Mouse (Mus musculus): ENCODE results near the gene Fam107b. TPM values are rescaled to one million over a fixed set of nuclear protein-coding genes. Genes with fewer than 3 reads are reported as not detected.

Fam107b gene
- polyA plus RNA-seq, 1 experiment from 2014 or later, result 51.8 TPM

DNA sequence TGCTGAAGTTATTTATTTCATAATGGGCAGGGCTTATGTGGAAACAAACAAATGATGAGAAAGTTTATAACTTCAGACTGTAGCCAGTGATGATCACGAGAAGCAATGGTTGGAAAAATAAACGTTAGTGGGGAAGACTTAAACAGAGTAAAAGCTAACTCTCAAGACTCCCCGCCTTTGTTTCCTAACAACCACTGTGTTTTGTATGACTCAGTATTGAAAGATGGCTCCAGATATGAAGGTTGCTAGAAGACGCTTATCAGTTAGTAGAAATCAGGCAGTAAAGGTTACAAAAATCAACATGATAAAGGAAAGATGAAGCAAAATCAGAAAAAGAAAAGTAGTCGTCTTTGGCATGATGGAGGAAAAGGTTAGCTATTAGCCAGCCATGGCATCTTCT, 78.9 kb downstream of the Fam107b start:
- no peak overlapping the region for H3K27ac ChIP-seq
- no peak for ATAC-seq (ENCODE audit: low FRiP score, low read depth)
- H3K9me3 ChIP-seq, result no peaks in the 10 kb centered on the region
- H3K4me2 ChIP-seq (replicated peaks), result no peak overlapping the region
- H3K36me3 ChIP-seq, result no peaks in the 10 kb centered on the region
- no peak overlapping the region for H3K9ac ChIP-seq
- WGBS, result 83% methylated on average over 5 of the region's 5 CpGs
- no peaks in the 10 kb centered on the region for H3K4me1 ChIP-seq
- no peaks in the 10 kb centered on the region for H3K27me3 ChIP-seq (replicated peaks)
- H3K4me3 ChIP-seq, result no peak overlapping the region

DNA sequence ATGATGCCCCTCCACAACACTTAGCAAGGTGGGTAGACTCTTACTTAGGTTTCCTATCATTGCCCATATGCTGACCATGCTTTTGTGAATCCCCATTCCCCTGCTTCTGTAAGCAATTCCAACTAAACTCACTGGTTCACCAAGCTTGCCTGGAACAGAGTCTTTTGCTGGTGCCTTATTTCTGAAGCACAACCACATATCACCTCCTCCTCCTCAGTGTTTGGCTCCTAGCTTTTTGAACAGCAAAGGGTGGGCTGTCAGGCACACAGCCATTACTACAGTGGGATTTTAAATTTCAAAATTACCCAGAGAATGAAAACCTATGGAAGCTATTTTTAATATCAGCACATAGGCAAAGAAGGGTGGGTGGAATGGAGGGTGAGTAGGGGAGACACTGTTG, 84.3 kb downstream of the Fam107b start:
- Histone ChIP-seq H3K4me1 (no peaks in the 10 kb centered on the region), H3K4me2 (replicated peaks) (no peak overlapping the region), H3K36me3 (no peaks in the 10 kb centered on the region), H3K9me3 (no peaks in the 10 kb centered on the region), H3K4me3 (no peak overlapping the region), H3K27ac (no peak overlapping the region), H3K9ac (no peak overlapping the region), H3K27me3 (replicated peaks) (no peaks in the 10 kb centered on the region)
- no peak for ATAC-seq (ENCODE audit: low FRiP score, low read depth)

DNA sequence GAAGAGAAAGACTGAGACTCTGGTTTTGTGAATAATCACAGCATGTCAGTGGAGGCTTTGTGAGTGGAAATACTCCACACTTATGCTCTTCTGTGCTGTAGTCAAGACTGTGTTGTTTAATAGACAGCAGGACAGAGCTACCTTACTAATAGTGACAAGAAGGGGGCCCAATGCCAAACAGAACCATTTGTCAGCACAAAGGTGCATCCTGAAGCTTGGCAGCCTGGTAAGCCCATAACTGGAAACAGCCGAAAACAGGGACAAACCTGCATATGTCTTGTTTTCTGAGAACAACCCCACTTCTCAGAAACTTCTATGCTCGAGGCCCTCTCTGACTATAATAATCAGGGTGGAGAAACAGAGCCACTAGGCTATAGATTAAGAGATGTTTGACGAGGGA, 85.8 kb downstream of the Fam107b start:
- no peak overlapping the region for H3K9ac ChIP-seq
- ATAC-seq (ENCODE audit: low FRiP score, low read depth), result no peak
- no peak overlapping the region for H3K27ac ChIP-seq
- 80% methylated on average over 3 of the region's 3 CpGs for WGBS
- no peak overlapping the region for H3K4me3 ChIP-seq
- H3K9me3 ChIP-seq, result no peaks in the 10 kb centered on the region
- H3K4me1 ChIP-seq, result no peaks in the 10 kb centered on the region
- H3K36me3 ChIP-seq, result no peaks in the 10 kb centered on the region
- no peak overlapping the region for H3K4me2 ChIP-seq (replicated peaks)
- no peaks in the 10 kb centered on the region for H3K27me3 ChIP-seq (replicated peaks)

DNA sequence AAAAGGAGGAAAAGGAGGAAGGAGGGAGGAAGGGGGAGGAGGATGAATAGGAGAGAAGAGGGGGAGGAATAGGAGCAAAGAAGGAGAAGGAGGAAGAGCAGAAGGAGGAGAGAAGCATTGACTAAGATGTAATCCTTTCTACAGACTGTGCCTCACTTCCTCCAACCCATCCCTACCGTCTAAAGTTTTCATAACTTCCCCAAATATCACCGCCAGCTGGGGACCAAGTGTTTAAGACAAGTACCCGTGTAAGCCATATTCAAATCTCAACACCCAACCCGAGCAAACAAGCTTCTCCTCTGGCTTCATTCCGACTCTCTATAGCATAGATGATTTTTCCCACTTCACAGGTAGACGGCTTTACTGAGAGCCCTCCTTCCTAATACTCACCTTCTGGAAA, 86.5 kb downstream of the Fam107b start:
- no peak for ATAC-seq (ENCODE audit: low FRiP score, low read depth)
- Histone ChIP-seq H3K27me3 (replicated peaks) (no peaks in the 10 kb centered on the region), H3K36me3 (no peaks in the 10 kb centered on the region), H3K9me3 (no peaks in the 10 kb centered on the region), H3K27ac (no peak overlapping the region), H3K4me1 (no peaks in the 10 kb centered on the region), H3K4me3 (no peak overlapping the region), H3K9ac (no peak overlapping the region), H3K4me2 (replicated peaks) (no peak overlapping the region)
- 92% methylated on average over 6 of the region's 6 CpGs for WGBS

DNA sequence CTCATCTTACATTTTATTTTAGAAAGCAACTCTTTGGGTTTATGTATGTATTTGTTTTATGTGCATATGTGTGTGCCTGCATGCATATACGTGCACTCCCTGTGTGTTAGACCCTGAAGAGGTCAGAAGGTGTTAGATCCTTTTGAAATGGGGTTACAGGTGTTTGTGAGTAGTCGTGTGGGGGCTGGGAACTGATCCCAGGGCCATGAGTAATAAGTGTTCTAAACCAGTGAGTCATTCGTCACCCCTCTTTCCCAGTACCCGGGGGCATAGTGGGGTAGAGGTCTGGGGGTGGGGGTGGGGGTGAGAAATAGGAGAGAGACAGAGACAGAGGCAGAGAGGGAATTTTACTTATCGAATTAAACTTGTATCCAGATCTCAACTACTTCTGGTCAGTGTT, 87.1 kb downstream of the Fam107b start:
- Histone ChIP-seq H3K36me3 (no peaks in the 10 kb centered on the region), H3K4me2 (replicated peaks) (no peak overlapping the region), H3K9ac (no peak overlapping the region), H3K9me3 (no peaks in the 10 kb centered on the region), H3K27ac (no peak overlapping the region), H3K4me3 (no peak overlapping the region), H3K4me1 (no peaks in the 10 kb centered on the region), H3K27me3 (replicated peaks) (no peaks in the 10 kb centered on the region)
- no peak for ATAC-seq (ENCODE audit: low FRiP score, low read depth)
- 86% methylated on average over 5 of the region's 5 CpGs for WGBS

DNA sequence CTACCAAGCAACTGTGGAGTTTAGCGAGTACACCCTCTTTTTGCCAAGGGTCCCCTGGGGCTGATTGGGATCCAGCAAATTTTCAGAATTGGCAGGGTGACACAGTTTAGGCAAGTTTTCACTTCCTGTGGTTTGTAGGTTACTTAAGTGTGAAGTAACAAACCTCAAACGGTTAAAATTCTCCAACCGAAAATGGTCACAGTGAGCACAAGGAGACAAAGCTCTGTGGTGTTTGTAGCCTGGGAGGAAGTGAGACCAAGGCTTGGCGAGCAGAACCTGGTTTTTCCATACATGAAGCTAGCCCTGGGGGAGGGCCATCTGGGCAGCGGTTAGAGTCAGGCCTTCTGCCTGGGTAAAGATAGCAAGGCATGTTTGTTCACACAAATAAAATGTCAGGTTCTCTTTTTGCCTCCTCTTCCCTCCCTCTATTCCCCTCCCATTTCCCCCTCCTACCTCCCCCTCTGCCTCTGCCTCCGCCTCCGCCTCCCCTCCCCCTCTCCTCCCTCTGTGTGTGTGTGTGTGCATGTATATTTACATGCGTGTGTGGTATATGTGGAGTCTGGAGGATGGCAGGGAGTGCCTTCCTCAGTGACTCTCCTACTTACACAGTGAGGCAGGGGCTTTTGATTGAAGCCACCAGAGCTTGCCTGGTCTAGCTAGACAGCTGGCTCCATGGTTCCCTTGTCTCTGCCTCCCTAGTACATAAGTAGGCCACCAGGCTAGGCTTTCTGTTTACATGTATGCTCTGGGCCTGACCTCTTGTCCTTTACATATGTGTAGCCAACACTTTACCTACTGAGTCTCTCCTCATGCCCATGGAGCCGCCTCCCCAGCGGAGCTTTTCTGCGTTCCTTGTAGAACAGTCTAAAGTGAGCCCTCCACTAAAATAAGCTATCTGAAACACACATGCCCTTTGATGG, 87.8 kb downstream of the Fam107b start:
- Histone ChIP-seq H3K4me1 (no peaks in the 10 kb centered on the region), H3K27me3 (replicated peaks) (no peaks in the 10 kb centered on the region), H3K27ac (no peak overlapping the region), H3K4me2 (replicated peaks) (no peak overlapping the region), H3K9ac (no peak overlapping the region), H3K36me3 (no peaks in the 10 kb centered on the region), H3K4me3 (no peak overlapping the region), H3K9me3 (no peaks in the 10 kb centered on the region)
- no peak for ATAC-seq (ENCODE audit: low FRiP score, low read depth)
- 80% methylated on average over 11 of the region's 11 CpGs for WGBS

DNA sequence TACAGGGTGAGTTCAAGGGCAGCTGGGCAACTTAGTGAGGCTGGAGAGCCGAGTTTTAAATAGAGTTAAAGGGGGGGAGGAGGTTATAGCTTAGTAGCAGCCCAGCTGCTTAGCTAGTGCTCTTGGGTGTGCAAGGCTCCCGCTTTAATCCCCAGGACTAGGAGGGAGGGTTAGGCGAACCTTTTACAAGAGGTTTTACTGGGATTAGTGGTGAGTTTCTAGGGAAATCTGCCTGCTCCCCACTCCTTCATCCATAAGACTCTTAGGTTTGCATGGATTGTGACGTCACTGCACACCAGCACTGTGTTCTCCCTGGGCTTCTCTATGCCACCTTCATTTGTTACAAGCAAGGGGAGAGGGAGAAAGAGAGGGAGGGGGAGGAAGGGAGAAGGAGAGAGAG, 88.6 kb downstream of the Fam107b start:
- Histone ChIP-seq H3K4me2 (replicated peaks) (no peak overlapping the region), H3K4me3 (no peak overlapping the region), H3K36me3 (no peaks in the 10 kb centered on the region), H3K27ac (no peak overlapping the region), H3K9me3 (no peaks in the 10 kb centered on the region), H3K9ac (no peak overlapping the region), H3K4me1 (no peaks in the 10 kb centered on the region), H3K27me3 (replicated peaks) (no peaks in the 10 kb centered on the region)
- no peak for ATAC-seq (ENCODE audit: low FRiP score, low read depth)
- 45% methylated on average over 4 of the region's 4 CpGs for WGBS

DNA sequence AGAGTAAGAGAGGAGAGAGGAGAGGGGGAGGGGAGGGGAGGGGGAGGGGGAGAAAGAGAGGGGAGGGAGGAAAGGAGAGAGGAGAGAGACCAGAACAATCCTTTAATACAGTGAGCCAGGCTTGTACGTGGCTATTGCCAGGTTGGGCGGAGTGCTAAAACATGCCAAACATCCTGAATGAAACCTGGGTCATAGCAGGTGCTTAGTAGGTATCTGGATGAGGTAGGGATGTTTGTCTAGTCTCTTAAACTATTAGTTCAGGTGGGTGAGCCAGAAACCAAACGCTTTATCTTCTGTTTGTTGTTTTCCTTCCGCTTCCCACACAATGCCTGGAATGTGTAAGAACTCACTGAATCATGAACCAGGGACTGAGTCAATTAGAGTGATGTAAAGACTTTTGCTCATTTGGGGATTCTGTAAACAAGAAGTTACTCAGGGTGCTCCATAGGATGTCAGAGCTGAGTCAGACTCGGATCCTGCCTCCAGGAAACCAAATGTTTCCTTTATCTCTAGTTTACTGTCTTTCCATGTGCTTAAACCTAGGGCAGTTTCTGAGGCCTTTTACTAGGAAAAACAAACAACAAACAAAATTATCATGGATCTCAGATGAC, 89.1 kb downstream of the Fam107b start:
- H3K27ac ChIP-seq, result no peak overlapping the region
- no peaks in the 10 kb centered on the region for H3K36me3 ChIP-seq
- no peak overlapping the region for H3K9ac ChIP-seq
- H3K4me1 ChIP-seq, result no peaks in the 10 kb centered on the region
- H3K27me3 ChIP-seq (replicated peaks), result no peaks in the 10 kb centered on the region
- H3K4me3 ChIP-seq, result no peak overlapping the region
- 59% methylated on average over 5 of the region's 5 CpGs for WGBS
- ATAC-seq (ENCODE audit: low FRiP score, low read depth), result no peak
- H3K9me3 ChIP-seq, result no peaks in the 10 kb centered on the region
- H3K4me2 ChIP-seq (replicated peaks), result no peak overlapping the region

DNA sequence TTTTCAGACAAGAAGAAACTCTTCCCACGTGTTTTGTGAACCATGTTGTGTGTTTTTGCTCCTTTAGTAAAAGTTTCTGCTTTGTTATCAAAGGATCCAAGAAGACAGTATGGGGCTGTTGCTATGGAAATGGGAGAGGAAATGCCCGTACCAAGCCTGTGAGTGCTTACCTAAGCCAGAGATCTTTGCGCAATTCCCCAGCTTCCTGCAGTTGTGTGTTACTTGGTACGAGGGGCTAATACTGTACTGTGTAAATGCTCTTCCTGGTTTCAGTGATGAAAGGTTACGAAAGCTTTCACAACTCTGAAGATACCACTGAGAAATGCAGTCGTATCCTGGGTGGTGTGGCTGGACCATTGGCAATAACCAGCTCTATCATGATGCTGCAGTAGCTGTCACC, 93.8 kb downstream of the Fam107b start:
- 80% methylated on average over 6 of the region's 6 CpGs for WGBS
- Histone ChIP-seq H3K4me1 (no peaks in the 10 kb centered on the region), H3K36me3 (no peaks in the 10 kb centered on the region), H3K27ac (no peak overlapping the region), H3K27me3 (replicated peaks) (no peaks in the 10 kb centered on the region), H3K4me2 (replicated peaks) (no peak overlapping the region), H3K9me3 (no peaks in the 10 kb centered on the region), H3K9ac (no peak overlapping the region), H3K4me3 (no peak overlapping the region)
- no peak for ATAC-seq (ENCODE audit: low FRiP score, low read depth)

DNA sequence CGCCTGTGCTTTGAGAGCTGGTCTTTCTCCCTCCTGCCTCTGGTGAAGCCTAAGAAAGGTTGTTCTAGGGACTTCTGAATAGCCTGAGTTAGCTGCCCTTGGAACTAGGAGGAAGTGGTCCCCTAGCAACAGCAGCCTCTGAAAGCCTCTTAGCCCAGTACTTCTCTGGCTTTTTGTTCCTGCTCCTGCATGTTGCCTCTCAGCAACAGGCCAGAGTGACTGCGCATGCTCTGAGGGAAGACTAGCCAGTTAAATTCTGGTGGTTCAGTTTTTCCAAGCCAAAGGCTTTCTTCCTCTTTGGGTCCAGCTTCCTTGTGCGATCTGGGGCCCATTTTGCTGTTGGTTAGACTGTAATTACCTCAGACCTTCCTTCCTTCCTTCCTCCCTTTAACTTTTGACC, 98.4 kb downstream of the Fam107b start:
- WGBS, result 79% methylated on average over 3 of the region's 3 CpGs
- Histone ChIP-seq H3K9me3 (no peaks in the 10 kb centered on the region), H3K27me3 (replicated peaks) (no peaks in the 10 kb centered on the region)

DNA sequence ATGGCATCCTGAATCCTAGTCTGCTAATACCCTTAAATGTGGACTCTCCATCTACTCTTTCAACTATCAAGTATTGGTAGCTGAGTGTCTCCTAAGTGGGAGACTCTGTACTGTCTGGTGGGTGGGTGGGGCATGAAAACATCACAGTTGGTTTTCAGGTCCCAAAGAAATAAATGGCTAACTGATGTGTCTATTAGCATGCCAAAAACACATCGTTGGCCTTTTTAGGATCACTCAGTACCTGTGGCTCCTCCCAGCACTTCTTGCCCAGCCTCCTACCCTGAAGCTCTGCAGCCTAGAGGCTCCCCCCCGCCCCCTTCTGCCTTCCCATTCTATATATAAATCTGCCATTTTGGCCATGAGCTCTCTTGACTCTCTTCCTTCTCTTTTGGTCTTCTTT, 99.4 kb downstream of the Fam107b start:
- no peak overlapping the region for H3K27ac ChIP-seq
- H3K4me1 ChIP-seq, result no peaks in the 10 kb centered on the region
- no peak for ATAC-seq (ENCODE audit: low FRiP score, low read depth)
- no peak overlapping the region for H3K9ac ChIP-seq
- H3K4me2 ChIP-seq (replicated peaks), result no peak overlapping the region
- WGBS, result 58% methylated on average over 2 of the region's 2 CpGs
- no peak overlapping the region for H3K4me3 ChIP-seq
- no peaks in the 10 kb centered on the region for H3K36me3 ChIP-seq
- H3K27me3 ChIP-seq (replicated peaks), result no peaks in the 10 kb centered on the region
- H3K9me3 ChIP-seq, result no peaks in the 10 kb centered on the region

More for the DNA sequence above, 98.4 kb downstream of the Fam107b start:
- H3K4me3 ChIP-seq, result no peak overlapping the region
- no peaks in the 10 kb centered on the region for H3K4me1 ChIP-seq
- H3K9ac ChIP-seq, result no peak overlapping the region
- no peak overlapping the region for H3K27ac ChIP-seq
- no peaks in the 10 kb centered on the region for H3K36me3 ChIP-seq
- no peak overlapping the region for H3K4me2 ChIP-seq (replicated peaks)
- no peak for ATAC-seq (ENCODE audit: low FRiP score, low read depth)

DNA sequence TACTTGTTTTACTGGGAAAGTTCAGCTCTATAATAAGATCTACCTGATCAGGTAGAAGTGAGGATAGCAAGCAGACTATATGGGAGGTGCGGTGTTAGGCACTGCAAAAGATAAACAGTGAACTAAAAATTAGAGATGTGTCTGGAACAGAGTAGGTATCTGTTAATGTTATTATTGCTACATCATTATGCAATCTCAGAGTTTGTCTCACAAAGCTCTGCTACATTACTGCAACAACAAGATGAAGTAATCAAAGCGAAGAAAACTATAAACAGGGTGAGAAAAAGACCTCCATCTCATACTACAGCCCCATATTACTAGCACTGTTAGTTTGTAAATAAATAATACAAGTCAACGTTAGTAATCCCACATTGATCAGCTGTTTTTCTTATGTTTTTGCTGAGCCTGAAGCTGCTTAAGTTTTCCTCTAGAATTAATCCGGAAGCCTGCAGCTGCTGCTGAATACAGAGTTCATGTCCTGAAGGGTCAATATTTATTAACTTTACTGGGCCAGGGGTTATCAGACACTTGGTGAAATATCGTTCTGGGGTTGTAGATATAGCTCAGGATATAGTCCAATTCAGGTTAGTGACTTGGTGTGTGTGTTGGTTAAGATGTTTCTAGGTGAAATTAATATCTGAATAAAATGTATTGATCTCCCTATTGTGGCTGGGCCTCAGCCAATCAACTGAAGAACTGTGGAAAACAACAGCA, 102.5 kb downstream of the Fam107b start:
- Histone ChIP-seq H3K4me3 (no peak overlapping the region), H3K4me2 (replicated peaks) (no peak overlapping the region), H3K27ac (no peak overlapping the region), H3K4me1 (no peaks in the 10 kb centered on the region), H3K9ac (no peak overlapping the region), H3K27me3 (replicated peaks) (no peaks in the 10 kb centered on the region), H3K36me3 (no peaks in the 10 kb centered on the region), H3K9me3 (no peaks in the 10 kb centered on the region)
- 87% methylated on average over 5 of the region's 5 CpGs for WGBS
- no peak for ATAC-seq (ENCODE audit: low FRiP score, low read depth)

Measured in neural tube, embryonic 12.5 days (tissue).